Mouse (Mus musculus) gastrocnemius, postnatal 10 days (tissue): ENCODE measurements around the gene Alkbh1. TPM values are rescaled to one million over a fixed set of nuclear protein-coding genes. Genes with fewer than 3 reads are reported as not detected.

Source experiments
- DNase-seq: peaks from one replicate; pipeline ENCODE4 v3.0.0; 2021; ENCODE audit warnings: mixed read lengths
- total RNA-seq, 2 experiments: library from RNA; stranded (reverse); gene quantifications; 2 replicates each; pipeline ENCODE4 v1.2.3; 2021

Alkbh1 gene
- total RNA-seq, 2 experiments from 2014 or later, result 7.6 to 13.6 TPM

DNA sequence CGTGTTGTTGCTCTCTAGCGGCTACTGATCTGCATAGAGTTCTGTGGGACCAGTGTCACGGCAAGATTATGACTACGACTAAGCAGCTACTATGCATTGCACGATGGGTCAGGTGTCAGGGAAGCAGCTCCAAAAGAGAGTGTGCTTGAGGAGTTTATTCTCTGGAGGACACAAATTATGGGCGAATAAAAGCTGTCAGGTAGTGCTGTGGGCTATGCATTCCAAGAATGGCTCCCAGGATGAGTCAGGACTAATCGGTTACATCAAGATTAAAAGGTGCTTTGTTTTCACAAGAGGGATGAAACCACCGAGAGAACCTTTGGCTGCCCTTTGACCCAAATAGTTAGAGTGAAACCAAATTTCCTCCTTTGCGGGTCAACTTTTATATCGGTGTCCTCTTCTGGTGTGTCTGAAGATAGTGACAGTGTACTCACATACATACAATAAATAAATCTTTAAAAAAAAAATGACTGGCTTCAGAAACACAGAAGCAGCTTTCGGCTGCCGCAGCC is 23.8 kb downstream of the Alkbh1 start:
- no peak for DNase-seq

DNA sequence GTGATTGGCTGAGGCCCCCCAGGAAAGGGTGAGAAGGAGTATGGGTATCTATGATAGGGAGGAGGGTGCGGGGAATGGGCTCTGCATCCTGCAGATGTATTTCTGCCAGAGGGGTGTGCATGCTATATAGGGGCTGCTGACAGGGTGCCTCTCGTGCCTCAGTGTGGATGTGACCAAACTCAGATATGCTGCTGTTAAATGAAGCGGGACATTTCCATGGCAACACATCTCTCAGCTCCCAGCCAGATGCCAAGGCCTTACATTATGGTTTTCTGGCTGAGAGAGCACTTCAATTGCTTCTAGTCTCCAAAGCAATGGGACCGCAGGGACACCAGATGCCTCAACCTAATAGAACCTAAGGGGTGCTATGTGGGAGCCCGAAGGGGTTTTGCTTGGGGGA is 24.9 kb downstream of the Alkbh1 start:
- DNase-seq, result no peak

DNA sequence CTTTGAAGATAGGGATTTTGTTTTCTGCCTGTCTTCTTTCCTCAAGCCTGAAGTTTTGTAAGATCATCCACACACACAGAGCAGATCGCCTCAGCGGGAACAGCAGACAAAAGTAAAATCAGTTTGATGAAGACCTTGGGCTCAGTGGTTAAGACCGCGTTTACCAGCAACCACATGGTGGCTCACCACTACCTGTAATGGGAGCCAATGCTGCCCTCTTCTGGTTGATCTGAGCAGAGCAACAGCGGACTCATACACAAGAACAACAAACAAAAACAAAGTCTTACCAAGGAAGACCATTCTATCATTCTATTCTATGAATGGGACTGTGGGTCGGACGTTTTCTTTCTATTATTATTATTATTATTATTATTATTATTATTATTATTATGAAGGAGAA is 27.1 kb downstream of the Alkbh1 start:
- DNase-seq, result peak; percentile 43

DNA sequence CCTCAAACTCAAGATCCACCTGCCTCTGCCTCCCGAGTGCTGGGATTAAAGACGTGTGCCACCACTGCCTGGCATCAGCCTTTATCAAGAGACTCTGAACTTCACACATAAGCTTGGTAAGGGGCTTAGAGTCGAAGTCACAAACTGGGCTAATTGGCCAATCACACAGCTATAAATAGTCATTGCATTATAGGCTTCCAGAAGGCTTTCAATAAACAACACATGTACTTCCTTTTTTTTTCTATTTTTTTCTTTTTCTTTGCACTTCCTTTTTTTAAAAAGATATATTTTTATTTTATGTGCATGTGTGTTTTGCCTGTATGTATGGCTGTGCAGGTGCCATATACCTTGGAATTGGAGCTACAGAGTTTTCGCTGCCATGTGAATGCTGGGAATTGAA is 28.5 kb downstream of the Alkbh1 start:
- DNase-seq, result no peak

DNA sequence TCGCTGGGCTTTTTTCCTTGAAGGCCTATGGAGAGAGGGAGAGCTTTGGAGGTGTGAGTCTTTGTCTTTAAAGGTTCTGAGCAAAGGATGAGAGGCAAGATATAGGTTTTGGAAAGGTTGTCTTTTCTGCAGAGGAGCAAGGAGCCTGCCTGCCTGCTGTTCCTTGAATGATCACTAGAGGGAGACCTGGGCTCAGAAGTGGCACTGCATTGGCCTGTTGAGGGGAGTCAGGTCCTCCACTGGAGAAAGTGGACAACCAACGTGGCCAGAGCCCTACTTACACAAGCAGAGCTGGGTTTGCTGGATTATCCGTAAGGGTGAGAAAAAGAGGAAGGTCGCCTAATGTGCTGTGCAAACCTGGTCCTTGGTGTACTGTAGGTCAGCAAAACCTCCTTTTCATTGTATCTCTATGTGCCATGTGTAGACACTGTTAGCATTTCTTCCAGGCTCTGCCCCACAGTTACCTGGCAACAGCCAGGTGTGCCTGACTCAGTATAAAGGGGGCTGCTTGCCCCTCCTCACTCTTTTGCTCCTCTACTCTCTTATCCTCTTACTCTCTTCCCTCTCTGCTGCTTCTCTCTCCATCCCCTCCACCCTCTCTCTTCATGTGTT is 30.5 kb downstream of the Alkbh1 start:
- peak; percentile 69 for DNase-seq

DNA sequence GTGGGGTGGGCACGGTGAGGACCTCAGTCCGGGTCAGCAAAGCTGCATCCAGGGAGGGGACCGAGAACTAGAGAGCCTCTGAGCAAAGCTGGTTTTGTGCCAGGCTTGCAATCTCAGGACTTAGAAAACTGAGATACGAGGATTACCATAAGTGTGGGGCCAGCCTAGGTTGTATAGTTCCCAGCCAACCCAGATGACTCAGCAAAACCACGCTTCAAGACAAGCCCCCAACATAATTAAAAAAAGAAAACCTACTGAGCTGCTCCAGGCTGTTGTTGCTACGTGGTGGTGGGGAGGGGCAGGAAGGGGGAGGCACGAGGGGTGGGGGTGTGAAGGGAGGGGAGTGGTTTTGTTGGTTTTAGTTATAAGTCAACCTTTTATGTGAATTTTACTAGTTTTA is 32.8 kb downstream of the Alkbh1 start:
- DNase-seq, result no peak

DNA sequence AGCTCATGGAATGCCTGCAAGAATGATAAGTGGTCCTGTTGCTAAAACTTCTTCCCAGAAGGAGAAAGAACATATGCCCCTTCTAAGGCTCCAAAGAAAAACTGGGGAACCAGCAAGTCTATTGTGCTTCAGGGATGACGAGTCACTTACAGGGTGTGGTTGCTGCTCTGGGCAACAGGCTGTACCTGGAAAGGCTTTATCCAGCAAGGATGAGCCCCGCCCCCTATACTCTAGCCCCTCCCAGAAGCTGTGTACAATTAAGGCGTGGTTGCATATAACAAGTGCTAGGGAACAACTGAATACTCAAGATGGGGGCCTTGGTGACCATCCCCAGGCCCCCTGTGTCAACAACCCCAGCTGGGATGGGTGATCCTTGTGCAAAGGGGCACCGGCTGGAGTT is 34.7 kb downstream of the Alkbh1 start:
- DNase-seq, result no peak

DNA sequence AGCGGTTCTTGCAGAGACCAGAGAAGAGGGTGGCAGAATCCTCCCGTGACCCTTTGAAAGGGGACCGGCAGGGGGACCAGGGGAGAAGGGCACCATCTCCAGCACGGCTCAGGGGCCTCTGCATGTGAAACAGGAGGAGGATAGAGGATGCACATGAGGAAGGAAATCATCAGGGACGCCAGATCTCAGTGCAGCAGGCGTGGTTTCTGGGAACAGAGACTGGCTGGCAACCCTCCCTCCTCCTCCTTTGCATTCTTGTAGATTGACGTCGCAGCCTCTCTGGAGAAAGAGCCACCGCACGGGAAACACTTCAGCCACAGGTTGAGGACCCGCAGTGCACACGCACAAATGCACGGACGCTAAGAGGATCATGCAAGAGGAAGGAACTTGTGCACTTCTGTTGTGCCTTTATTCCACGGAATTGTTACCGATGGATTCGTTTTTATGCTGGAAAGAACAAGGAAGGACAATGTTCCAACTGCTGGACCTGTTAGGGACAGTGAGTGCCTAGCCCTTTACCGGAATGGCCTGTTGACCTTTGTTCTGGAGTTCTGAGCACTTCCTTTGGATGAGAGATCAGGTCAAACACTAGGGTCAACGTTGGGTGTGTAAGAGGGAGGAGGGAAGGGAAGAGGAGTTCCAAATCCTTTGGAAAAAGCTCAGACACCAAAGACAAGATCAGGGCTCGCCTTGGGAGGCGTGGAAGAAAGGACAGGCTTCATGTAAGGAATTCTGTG is 35.8 kb downstream of the Alkbh1 start:
- DNase-seq, result peak; percentile 10

DNA sequence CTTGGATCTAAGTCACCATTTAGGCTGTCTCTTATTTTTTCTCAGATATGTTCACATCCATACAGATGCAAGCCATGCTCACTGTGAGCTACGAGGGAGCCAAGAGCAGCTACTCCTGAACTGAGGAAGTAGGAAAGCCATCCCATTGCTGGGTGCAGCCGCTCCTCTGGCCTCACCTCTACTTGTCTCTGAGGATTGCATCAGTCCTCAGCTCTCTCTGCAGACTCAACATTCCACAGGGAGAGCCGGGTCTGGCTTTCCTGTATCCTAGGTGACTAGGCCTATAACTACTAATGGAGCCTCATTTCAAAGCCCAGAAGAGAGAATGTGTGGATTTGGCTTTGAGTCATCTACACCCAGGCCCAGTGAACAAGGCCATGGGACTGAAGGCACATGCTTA is 38.1 kb downstream of the Alkbh1 start:
- DNase-seq, result no peak

DNA sequence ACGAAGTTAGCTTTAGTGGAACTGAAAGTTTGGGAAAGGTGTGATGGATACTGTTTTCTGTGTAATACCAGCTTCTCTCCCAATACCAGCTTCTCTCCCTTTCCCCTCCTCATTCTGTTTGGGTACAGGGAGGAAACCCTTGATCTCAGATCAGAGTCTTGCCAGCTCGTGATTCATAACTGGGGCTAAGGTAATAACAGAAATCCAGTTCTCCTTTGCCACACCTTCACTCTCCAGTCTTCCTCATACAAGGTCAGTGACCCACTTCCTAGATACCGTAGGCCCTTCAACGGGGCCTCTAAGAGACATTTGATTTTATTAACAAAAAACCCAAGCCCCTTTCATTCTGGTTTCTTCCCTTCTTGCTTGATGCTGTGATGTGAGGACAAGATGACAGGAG is 38.7 kb downstream of the Alkbh1 start:
- no peak for DNase-seq

DNA sequence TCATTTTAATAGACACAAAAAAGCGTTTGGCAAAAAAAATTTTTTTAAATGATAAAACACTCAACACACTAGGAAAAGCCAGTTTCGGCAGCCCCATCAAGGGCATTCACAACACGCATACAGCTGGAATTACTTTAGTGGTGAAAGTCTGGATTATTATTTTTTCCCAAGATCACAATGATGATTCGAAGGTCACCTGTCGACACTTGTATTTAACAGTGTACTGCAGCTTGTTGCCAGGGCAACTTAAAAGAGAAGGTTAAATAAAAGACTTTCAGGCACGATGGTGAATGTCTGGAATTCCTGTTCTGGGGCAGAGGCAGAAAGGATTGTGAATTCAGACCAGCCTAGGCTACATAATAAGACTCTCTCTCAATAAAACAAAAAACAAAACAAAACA is 41.9 kb downstream of the Alkbh1 start:
- no peak for DNase-seq

DNA sequence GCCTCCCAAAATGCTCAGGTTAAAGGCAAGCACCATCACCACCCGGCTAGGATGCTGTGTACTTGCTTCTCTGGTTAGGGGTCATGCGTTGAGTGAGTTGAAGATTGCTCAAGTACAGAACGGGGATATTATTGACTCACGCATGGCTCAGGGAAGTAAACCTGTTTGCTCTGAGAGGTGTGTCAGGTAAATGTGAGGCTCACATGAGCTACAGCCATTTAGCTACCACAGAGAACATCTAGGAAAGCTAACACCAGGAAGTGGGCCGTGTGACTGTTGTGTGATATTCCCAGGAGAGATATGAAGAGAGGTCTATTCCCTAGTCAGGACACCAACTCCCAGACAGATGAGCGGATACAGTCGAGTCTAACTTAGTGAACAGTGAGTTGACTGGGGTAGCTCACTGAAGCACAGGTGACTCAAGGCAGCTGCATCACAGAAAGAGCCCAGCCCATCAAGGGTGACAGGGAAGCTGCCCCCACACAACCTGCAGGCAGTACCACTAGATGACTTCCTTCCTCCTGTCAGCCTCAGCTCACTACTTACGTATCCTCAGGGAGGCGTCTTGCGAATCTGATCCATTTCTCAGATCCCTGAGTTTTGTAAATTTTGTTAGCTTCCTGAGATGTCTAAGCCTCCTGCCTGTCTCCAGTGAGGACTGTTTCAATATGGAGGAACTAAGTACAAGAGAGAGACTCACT is 44.5 kb downstream of the Alkbh1 start:
- DNase-seq, result no peak

DNA sequence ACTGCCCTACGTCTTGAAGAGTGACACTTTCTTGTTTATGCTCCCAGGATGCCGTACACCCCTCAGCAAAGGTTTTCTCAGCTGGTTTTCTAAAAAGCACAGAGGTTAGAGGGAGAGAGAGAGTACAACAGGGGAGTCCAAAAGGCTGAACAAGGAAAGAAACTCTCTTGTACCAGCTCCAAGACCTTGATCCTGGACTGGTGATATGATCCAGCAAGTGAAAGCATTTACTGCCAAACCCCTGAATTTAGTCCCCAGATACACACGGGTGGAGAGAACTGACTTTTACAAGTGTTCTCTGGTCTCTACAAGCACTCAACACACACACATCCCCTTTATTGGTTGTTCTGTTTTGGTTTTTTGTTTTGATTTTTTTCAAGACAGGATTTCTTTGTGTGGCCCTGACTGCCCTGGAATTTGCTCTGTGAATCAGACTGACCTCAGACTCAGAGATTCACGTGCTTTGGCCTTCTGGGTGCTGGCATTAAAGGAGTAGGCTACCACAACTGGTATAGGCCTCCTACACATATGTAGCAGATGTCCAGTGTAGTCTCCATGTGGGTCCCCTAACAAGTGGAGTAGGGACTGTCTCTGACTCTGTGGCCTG is 45.9 kb downstream of the Alkbh1 start:
- no peak for DNase-seq

DNA sequence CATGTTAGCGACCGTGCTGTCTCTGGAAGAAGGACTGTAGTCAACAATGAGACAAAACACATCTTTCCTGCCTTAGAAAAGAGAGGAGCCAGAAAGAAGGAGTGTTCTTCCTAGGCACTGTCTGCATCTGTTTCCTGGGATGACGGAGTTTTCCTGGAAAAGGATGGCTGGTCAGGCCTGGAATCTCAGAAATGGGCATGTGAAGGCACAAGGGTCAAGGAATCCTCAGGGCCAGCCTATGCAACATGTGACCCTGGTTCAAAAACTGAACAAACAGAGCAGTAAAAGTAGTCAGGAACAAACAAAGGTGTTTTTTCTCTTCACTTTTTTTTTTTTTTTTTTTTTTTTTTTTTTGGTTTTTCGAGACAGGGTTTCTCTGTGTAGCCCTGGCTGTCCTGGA is 46.7 kb downstream of the Alkbh1 start:
- no peak for DNase-seq

DNA sequence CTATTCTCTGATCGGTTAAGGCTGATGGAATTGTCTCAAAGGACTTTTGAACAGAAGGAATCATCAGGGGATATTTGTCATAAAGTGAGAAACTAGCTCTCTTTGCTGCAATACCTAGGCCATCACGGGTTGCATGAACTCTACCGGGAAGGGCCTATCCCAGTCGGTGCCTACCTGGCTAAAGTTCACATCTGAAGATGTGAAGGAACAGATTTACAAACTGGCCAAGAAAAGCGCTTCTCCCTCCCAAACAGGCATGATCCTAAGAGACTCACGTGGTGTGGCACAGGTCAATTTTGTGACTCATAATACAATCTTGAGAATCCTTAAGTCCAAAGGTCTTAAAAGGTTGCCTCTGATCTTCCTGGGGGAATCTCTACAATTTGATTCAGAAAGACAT is 49.5 kb downstream of the Alkbh1 start:
- no peak for DNase-seq

DNA sequence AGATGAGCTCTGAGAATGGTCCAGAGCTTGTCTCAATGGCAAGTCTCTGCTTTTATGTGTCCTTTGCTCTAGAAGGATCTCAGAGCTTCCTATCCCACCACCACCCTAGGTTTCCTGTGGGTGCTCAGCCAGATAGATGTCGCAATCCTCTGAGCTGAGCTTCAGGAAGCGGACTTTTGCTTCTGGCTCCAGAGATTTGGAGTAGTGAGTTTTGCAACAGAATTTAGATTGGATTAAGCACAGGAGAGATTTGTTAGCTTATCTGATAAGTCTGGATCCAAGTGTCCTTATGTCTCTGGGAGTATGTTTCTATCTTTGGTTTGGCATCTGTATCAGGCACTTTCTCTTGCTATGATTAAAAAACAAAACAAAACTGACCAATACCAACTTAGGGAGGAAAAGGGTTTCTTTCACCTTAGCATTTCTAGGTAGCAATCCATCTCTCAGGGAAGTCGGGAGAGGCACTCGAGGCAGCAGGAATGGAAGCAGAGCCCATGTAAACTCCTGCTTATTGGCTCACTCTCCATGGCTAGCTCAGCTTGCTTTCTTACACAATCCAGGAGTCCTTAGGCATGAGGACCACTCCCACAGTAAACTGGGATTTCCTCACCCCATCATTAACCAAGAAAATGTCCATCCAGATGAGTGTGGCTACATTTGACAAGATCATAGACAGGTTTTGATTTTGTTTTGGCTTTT is 50.2 kb downstream of the Alkbh1 start:
- DNase-seq, result no peak

DNA sequence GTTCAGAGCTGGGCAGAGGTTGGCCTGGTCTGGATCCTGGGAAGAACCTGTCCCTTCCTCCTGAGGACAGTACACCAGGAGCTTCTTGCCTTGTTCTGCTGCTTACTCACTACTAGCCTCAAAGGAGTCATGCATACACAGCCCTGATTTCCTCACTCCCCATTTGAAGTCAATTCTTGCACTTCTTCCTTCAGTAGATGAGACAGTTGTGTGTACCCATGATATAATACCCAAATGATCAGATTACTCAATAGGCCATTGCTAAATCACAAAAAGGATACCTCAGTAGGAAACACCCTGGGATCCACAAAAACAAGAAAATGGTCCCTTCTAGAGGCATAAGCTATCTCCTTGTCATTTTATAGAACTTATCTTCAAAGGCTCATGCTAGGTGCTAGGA is 52.5 kb downstream of the Alkbh1 start:
- DNase-seq, result no peak

DNA sequence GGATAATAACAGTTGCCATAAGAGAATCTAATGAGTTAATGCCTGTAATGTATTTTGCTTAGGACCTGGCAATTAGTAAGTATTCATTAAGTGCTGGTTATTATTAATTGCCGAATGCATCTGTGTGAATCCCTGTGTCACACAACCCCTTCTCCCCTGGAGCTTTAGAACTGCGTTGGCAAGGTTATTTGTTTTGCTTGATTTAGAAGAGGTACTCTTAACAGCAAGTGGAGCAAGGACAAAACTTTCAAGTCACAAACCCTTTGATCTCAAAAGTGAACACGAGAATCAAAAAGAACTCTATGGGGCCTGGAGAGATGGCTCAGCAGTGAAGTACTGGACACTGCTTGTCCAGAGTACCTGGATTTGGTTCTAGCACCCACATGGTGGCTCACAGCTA is 54.6 kb downstream of the Alkbh1 start:
- no peak for DNase-seq

DNA sequence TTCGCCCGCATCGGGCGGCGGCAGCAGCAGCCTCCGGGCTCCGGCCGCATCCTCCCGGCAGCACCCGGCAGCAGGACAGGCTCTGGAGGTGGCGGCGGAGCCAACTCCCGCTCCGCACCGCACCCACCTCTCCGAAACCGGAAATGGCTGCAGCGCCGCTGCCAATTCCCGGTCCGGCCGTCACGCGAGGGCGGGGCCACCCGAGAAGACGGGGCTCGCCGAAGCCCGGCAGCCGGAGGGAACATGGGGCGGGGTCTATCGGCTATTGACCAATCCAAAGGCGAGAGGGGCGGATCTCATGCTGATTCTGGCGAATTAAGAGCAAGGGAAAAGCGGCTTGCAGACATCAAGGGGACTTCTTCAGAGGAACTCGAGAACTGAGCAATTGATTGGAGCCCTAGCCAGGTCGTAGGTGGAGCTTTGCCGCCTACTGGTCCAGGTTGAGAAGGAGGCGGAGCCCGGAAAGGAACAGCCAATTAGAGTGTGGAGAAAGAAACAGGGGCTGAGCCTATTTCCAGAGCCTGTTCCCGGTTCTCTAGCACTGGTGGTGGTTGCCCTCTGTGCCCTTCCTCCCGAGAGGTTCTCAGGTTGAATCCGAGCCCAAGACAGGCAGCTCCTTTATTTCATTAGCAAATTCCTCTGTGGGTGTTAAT is 55.6 kb downstream of the Alkbh1 start, which contains the start of gene Sptlc2:
Gene Sptlc2 (minus strand): TSS at position 234 of the 653 bp plus-strand sequence.
- DNase-seq, result peak; percentile 98

DNA sequence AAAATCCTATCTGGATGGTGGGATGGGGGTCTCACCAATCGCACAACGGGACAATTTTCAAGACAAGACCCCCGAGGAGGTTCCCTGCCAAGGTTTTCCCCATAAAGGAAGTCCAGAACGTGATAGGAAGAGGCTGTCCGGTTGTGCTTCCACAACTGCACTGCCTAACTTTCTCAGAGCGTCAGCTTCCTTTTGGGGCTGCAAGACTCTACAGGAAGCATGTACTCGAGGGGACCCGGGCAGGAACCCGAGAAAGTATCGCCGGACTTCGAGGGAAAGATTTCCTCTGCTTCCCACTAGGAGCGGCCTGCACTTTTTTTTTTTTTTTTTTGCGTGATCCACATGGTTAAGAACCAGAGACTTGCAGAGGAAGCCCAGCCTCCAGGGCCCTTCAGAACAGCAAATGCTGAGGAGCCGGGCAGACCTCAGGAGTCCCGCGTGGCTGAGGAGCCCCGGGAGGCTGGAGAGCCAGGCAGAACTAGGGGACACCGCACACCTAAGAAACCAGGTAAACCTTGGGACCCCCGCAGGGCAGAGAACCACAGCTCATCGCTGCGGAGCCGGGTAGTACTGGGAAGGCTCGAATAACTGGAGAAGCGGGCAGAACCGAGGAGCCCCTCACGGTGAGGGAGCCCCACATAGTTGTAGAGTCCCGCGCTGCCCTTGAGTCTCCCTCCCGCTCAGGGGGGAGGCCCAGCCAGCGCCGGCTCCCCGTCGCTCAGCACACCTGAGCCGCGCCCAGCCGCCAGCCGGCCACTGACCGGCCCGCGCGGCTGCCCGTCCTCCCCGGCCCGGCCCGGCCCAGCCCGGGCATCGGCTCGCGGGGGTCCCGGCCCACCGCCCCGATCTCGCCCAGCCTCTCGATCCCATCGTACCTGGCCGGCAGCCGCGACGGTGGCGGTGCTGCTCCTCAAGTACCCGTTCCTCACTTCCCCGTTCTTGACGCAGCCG is 56.4 kb downstream of the Alkbh1 start:
- DNase-seq, result peak; percentile 28

DNA sequence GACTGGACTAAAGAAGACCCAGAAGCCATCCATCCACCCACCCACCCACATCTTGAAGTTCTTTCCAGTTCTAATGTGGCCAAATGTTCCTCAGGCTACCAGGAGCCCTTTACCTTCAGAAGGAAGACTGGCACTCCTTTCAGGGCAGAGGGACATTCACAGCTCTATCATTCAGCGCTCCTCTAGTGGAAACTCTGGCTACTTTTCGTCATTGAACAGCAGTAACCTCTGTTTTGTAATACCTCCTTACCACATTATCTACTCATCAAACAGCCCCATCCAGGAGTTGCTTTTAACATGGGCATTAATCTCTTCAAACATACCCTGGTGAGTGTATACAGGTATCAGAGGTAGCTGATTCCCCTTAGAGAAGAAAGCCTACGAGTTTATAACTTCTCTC is 58.8 kb downstream of the Alkbh1 start:
- no peak for DNase-seq
